27 mouse cellular contexts compared by ENCODE assay signal in genomic region chr9:15930928-15931443, GRCm38 (mm10). TPM values are rescaled to one million over a fixed set of nuclear protein-coding genes. Genes with fewer than 3 reads are reported as not detected.
A peak's percentile ranks its signal among the peaks of the same experiment; 100 is the strongest.
DNase-seq lines count a peak whose midpoint lies in the region; ATAC-seq and TF ChIP-seq lines count a peak whose summit lies in the region.
"Had no signal": no experiment of that assay in that cellular context is flagged by ENCODE, and none has a peak within 500 bp of the region (broad histone marks: within the 10 kb centered on the region; RNA-seq: fewer than 3 reads in every experiment).

No protein-coding gene starts in this region.

- no peak overlapping the region for H3K27ac ChIP-seq in forebrain, postnatal 0 days (ENCODE audit: low read depth, low read length)
- no peak overlapping the region for H3K27ac ChIP-seq in forebrain, embryonic 15.5 days (replicated peaks)
- H3K27ac ChIP-seq: embryonic facial prominence, embryonic 10.5 days; embryonic facial prominence, embryonic 12.5 days; forebrain, embryonic 13.5 days had no signal

- ATAC-seq in forebrain, postnatal 0 days: peak; percentile 32; the same call in 1 of the 2 replicates
- ATAC-seq in forebrain, embryonic 15.5 days (replicated peaks): no peak
- ATAC-seq: forebrain, embryonic 13.5 days; forebrain, embryonic 16.5 days had no signal

- H3K9ac ChIP-seq in forebrain, postnatal 0 days: no peak overlapping the region
- H3K9ac ChIP-seq in forebrain, embryonic 15.5 days (replicated peaks): no peak overlapping the region
- H3K9ac ChIP-seq: embryonic facial prominence, embryonic 12.5 days; forebrain, embryonic 13.5 days had no signal

- WGBS in forebrain, postnatal 0 days: 77% methylated on average over 5 of the region's 5 CpGs
- 87% methylated on average over 5 of the region's 5 CpGs for WGBS in forebrain, embryonic 15.5 days

- H3K9me3 ChIP-seq in forebrain, postnatal 0 days (ENCODE audit: low read length): no peaks in the 10 kb centered on the region
- no peaks in the 10 kb centered on the region for H3K9me3 ChIP-seq in forebrain, embryonic 15.5 days
- H3K9me3 ChIP-seq: embryonic facial prominence, embryonic 10.5 days; embryonic facial prominence, embryonic 12.5 days; forebrain, embryonic 13.5 days had no signal

- no peak overlapping the region for H3K4me3 ChIP-seq in forebrain, postnatal 0 days (ENCODE audit: low read depth, low read length)
- no peak overlapping the region for H3K4me3 ChIP-seq in forebrain, embryonic 15.5 days
- H3K4me3 ChIP-seq: embryonic facial prominence, embryonic 10.5 days; embryonic facial prominence, embryonic 12.5 days; forebrain, embryonic 13.5 days had no signal

- H3K27me3 ChIP-seq in forebrain, postnatal 0 days (ENCODE audit: insufficient read depth, low read length): no peaks in the 10 kb centered on the region
- no peaks in the 10 kb centered on the region for H3K27me3 ChIP-seq in forebrain, embryonic 15.5 days
- H3K27me3 ChIP-seq: embryonic facial prominence, embryonic 12.5 days; forebrain, embryonic 13.5 days had no signal

- intact Hi-C loops in heart, postnatal 25 days (cut with DNase I): no loop called here

- no peak for TF ChIP-seq CTCF in forebrain, postnatal 0 days (IDR thresholded peaks at IDR 0.05; ENCODE audit: low read depth)

- no peak for DNase-seq in forebrain, postnatal 0 days
- DNase-seq in layer of hippocampus, adult 9-11 months: peak; percentile 37
- no peak for DNase-seq in layer of hippocampus, postnatal 10 days (ENCODE audit: low spot score in 2 of 2)
- peak; percentile 78 for DNase-seq in MEL-GATA-1-ER (ENCODE audit: extremely low read depth, low read depth)
- DNase-seq in telencephalon, adult 2 months (ENCODE audit: low read depth, low spot score): peak; percentile 58
- DNase-seq in heart, postnatal 25 days (ENCODE audit: low spot score): no peak
- DNase-seq in spleen, postnatal 10 days (ENCODE audit: low spot score in 2 of 2): no peak
- DNase-seq: adrenal gland, adult 2 months; adrenal gland, postnatal 10 days; adrenal gland, postnatal 25 days; cerebellum, adult 11-12 months; cerebellum, adult 2 months; cerebellum, adult 9-10 months; cerebellum, postnatal 10 days; cerebellum, postnatal 25 days had no signal

- H3K36me3 ChIP-seq in forebrain, postnatal 0 days (ENCODE audit: insufficient read depth): peaks cover 3% of the 10 kb centered on the region; the same call in 1 of the 2 replicates
- H3K36me3 ChIP-seq in forebrain, embryonic 15.5 days: no peaks in the 10 kb centered on the region
- H3K36me3 ChIP-seq: embryonic facial prominence, embryonic 10.5 days; embryonic facial prominence, embryonic 12.5 days had no signal

- no peak overlapping the region for H3K4me2 ChIP-seq in forebrain, postnatal 0 days (ENCODE audit: low read depth)
- H3K4me2 ChIP-seq in forebrain, embryonic 15.5 days (replicated peaks): no peak overlapping the region
- H3K4me2 ChIP-seq: embryonic facial prominence, embryonic 12.5 days; forebrain, embryonic 13.5 days had no signal

- no peaks in the 10 kb centered on the region for H3K4me1 ChIP-seq in forebrain, postnatal 0 days (ENCODE audit: insufficient read depth)
- H3K4me1 ChIP-seq in forebrain, embryonic 15.5 days: no peaks in the 10 kb centered on the region
- H3K4me1 ChIP-seq: embryonic facial prominence, embryonic 10.5 days; embryonic facial prominence, embryonic 12.5 days; forebrain, embryonic 13.5 days had no signal

RNA-seq across cellular contexts. Expression of gene Mtnr1b, which starts 56.6 kb away (rescaled TPM):
- not detected in 2 replicates for total RNA-seq in forebrain, postnatal 0 days (2014; rRNA removed)
- polyA plus RNA-seq in forebrain, postnatal 0 days (2015; fragmentation: Nextera tagmentation; extraction: Ambion mirVana): not detected in 2 replicates
- polyA plus RNA-seq in forebrain, embryonic 15.5 days (2015; fragmentation: Nextera tagmentation; extraction: Ambion mirVana): not detected in 2 replicates
- not detected for total RNA-seq in layer of hippocampus, postnatal 10 days (2021)
- not detected for total RNA-seq in heart, postnatal 25 days (2021)
- total RNA-seq: adrenal gland, adult 2 months; adrenal gland, postnatal 10 days; adrenal gland, postnatal 25 days; adrenal gland, postnatal 4 days; ES-E14 had no signal
- polyA plus RNA-seq: adrenal gland, adult 2 months; C2C12; cerebellum, adult 2 months; cortical plate, adult 2 months; embryonic facial prominence, embryonic 10.5 days; embryonic facial prominence, embryonic 12.5 days; embryonic facial prominence, embryonic 14.5 days; forebrain, embryonic 11.5 days; forebrain, embryonic 13.5 days; forebrain, embryonic 16.5 days; frontal cortex, adult 2 months had no signal

Comparison
In these comparisons a context has a peak if more than half of its experiments do, and no peak if none do; other contexts are left out.
1. DNase-seq: peak in layer of hippocampus, adult 9-11 months (single experiment), MEL-GATA-1-ER (single experiment) and telencephalon, adult 2 months (single experiment); none in forebrain, postnatal 0 days (single experiment), layer of hippocampus, postnatal 10 days (0 of 2), heart, postnatal 25 days (single experiment) and spleen, postnatal 10 days (0 of 2).